Mouse (Mus musculus) kidney, postnatal 0 days (tissue): ENCODE results near the gene Mst1. TPM values are rescaled to one million over a fixed set of nuclear protein-coding genes. Genes with fewer than 3 reads are reported as not detected.

ENCODE experiments used
- ATAC-seq: fragments of 200-750 bp; cut with Nextera tagmentation; replicated peaks from 2 replicates; pipeline ENCODE4 v1.8.0; 2017; ENCODE audit warnings: low read depth, moderate number of reproducible peaks, moderate TSS enrichment, moderate library complexity; ENCODE audit not compliant: low FRiP score
- DNase-seq: peaks from one replicate; pipeline ENCODE4 v3.0.0-alpha.2; 2016; ENCODE audit warnings: low spot score
- H3K27ac ChIP-seq: fragments of 300-500 bp; sonication (generic); 2 replicates; pipeline ENCODE4 v1.5.1; 2014; ENCODE audit warnings: mild to moderate bottlenecking
- H3K27me3 ChIP-seq: fragments of 300-500 bp; sonication (generic); 2 replicates; pipeline ENCODE4 v1.6.1; 2014; ENCODE audit warnings: low read length, mixed read lengths; ENCODE audit not compliant: insufficient read depth
- H3K36me3 ChIP-seq: fragments of 300-500 bp; sonication (generic); 2 replicates; pipeline ENCODE4 v1.6.1; 2014; ENCODE audit warnings: low read length, mixed read lengths; ENCODE audit not compliant: insufficient read depth
- H3K4me1 ChIP-seq: fragments of 300-500 bp; sonication (generic); replicated peaks from 2 replicates; pipeline ENCODE4 v1.6.1; 2014; ENCODE audit warnings: antibody characterized with exemption, low read length, mixed read lengths; ENCODE audit not compliant: insufficient read depth
- H3K4me2 ChIP-seq: fragments of 300-500 bp; sonication (generic); 2 replicates; pipeline ENCODE4 v1.6.1; 2014; ENCODE audit warnings: mild to moderate bottlenecking, low read length, moderate library complexity, mixed read lengths
- H3K4me3 ChIP-seq: fragments of 300-500 bp; sonication (generic); replicated peaks from 2 replicates; pipeline ENCODE4 v1.5.1; 2014; ENCODE audit warnings: low read depth, low read length
- H3K9ac ChIP-seq: fragments of 300-500 bp; sonication (generic); 2 replicates; pipeline ENCODE4 v1.6.1; 2014; ENCODE audit warnings: low read depth, low read length
- H3K9me3 ChIP-seq: fragments of 300-500 bp; sonication (generic); replicated peaks from 2 replicates; pipeline ENCODE4 v1.6.1; 2016; ENCODE audit warnings: low read length, inconsistent platforms, mixed read lengths
- CTCF ChIP-seq: IDR thresholded peaks from 2 replicates; pipeline ENCODE4 v1.5.1; 2016; ENCODE audit warnings: antibody characterized with exemption, low read depth, mild to moderate bottlenecking, moderate library complexity
- WGBS: fragments of 180-500 bp; shearing (Covaris S2); extraction: QIAGEN DNeasy Blood & Tissue Kit; methylation state at CpG from one replicate; pipeline ENCODE4 v1.1.7; 2014; 5-methylcytosine and 5-hydroxymethylcytosine counted together
- polyA plus RNA-seq: library from polyadenylated mRNA; unstranded; fragments of >200 nt; fragmentation: Nextera tagmentation; extraction: Ambion mirVana; gene quantifications from 2 replicates; pipeline ENCODE4 v1.2.1, GENCODE M21; 2015

Mst1 gene
- polyA plus RNA-seq, 1 experiment from 2014 or later, result 0.39 TPM

- H3K9me3 ChIP-seq, result no peaks in the 10 kb centered on the region
- TF ChIP-seq CTCF, result no peak
- H3K27me3 ChIP-seq, result no peaks in the 10 kb centered on the region
- DNase-seq, result no peak
- no peaks in the 10 kb centered on the region for H3K36me3 ChIP-seq
- H3K4me2 ChIP-seq, result no peak overlapping the region
- no peak overlapping the region for H3K27ac ChIP-seq
- no peak overlapping the region for H3K4me3 ChIP-seq
- WGBS, result 85% methylated on average over 10 of the region's 10 CpGs
- no peak for ATAC-seq
- H3K4me1 ChIP-seq, result peaks cover 9% of the 10 kb centered on the region; the same call in 1 of the 2 replicates
- no peak overlapping the region for H3K9ac ChIP-seq
Observed at GRCm38 (mm10) chr9:108121170-108121969, 41.1 kb downstream of the Mst1 start.

- TF ChIP-seq CTCF, result no peak
- H3K4me1 ChIP-seq, result peaks cover 9% of the 10 kb centered on the region; the same call in 1 of the 2 replicates
- H3K9ac ChIP-seq, result no peak overlapping the region
- ATAC-seq (no peak), DNase-seq (no peak)
- no peak overlapping the region for H3K4me2 ChIP-seq
- no peak overlapping the region for H3K4me3 ChIP-seq
- no peaks in the 10 kb centered on the region for H3K36me3 ChIP-seq
- no peaks in the 10 kb centered on the region for H3K9me3 ChIP-seq
- H3K27ac ChIP-seq, result no peak overlapping the region
- no peaks in the 10 kb centered on the region for H3K27me3 ChIP-seq
- WGBS, result 79% methylated on average over 4 of the region's 4 CpGs
Observed at GRCm38 (mm10) chr9:108123916-108124315, 43.7 kb downstream of the Mst1 start.

- no peak for ATAC-seq
- no peaks in the 10 kb centered on the region for H3K9me3 ChIP-seq
- H3K36me3 ChIP-seq, result no peaks in the 10 kb centered on the region
- H3K4me3 ChIP-seq, result no peak overlapping the region
- no peak for TF ChIP-seq CTCF
- no peak overlapping the region for H3K27ac ChIP-seq
- DNase-seq, result no peak
- H3K4me1 ChIP-seq, result no peaks in the 10 kb centered on the region
- no peak overlapping the region for H3K4me2 ChIP-seq
- WGBS, result 83% methylated on average over 8 of the region's 8 CpGs
- no peaks in the 10 kb centered on the region for H3K27me3 ChIP-seq
- H3K9ac ChIP-seq, result no peak overlapping the region
Observed at GRCm38 (mm10) chr9:108125731-108126130, 45.5 kb downstream of the Mst1 start.

GRCm38 (mm10) chr9:108126436-108127180, 46.4 kb downstream of the Mst1 start:
- no peak overlapping the region for H3K4me2 ChIP-seq

GRCm38 (mm10) chr9:108128248-108128647, 48.0 kb downstream of the Mst1 start:
- no peak overlapping the region for H3K4me2 ChIP-seq
- ATAC-seq (no peak), DNase-seq (no peak)

More at GRCm38 (mm10) chr9:108126436-108127180, 46.4 kb downstream of the Mst1 start:
- Histone ChIP-seq H3K27me3 (no peaks in the 10 kb centered on the region), H3K4me3 (no peak overlapping the region), H3K4me1 (no peaks in the 10 kb centered on the region), H3K36me3 (no peaks in the 10 kb centered on the region), H3K9me3 (no peaks in the 10 kb centered on the region), H3K27ac (no peak overlapping the region), H3K9ac (no peak overlapping the region)
- ATAC-seq (no peak; the same call in 1 of the 2 replicates), DNase-seq (no peak)
- no peak for TF ChIP-seq CTCF
- WGBS, result 49% methylated on average over 17 of the region's 17 CpGs

GRCm38 (mm10) chr9:108129042-108129948, 49.1 kb downstream of the Mst1 start:
- no peaks in the 10 kb centered on the region for H3K4me1 ChIP-seq
- H3K27me3 ChIP-seq, result no peaks in the 10 kb centered on the region
- no peaks in the 10 kb centered on the region for H3K9me3 ChIP-seq
- WGBS, result 78% methylated on average over 13 of the region's 13 CpGs
- no peak overlapping the region for H3K4me2 ChIP-seq
- ATAC-seq, result no peak
- no peaks in the 10 kb centered on the region for H3K36me3 ChIP-seq
- TF ChIP-seq CTCF, result no peak
- H3K9ac ChIP-seq, result no peak overlapping the region
- H3K4me3 ChIP-seq, result no peak overlapping the region
- DNase-seq, result no peak
- no peak overlapping the region for H3K27ac ChIP-seq

More at GRCm38 (mm10) chr9:108128248-108128647, 48.0 kb downstream of the Mst1 start:
- H3K4me1 ChIP-seq, result no peaks in the 10 kb centered on the region
- no peaks in the 10 kb centered on the region for H3K9me3 ChIP-seq
- H3K9ac ChIP-seq, result no peak overlapping the region
- no peaks in the 10 kb centered on the region for H3K27me3 ChIP-seq
- no peaks in the 10 kb centered on the region for H3K36me3 ChIP-seq
- no peak overlapping the region for H3K4me3 ChIP-seq
- no peak for TF ChIP-seq CTCF
- WGBS, result 80% methylated on average over 11 of the region's 11 CpGs
- H3K27ac ChIP-seq, result no peak overlapping the region
